Mouse (Mus musculus): ENCODE results near the gene Dctn2. TPM values are rescaled to one million over a fixed set of nuclear protein-coding genes. Genes with fewer than 3 reads are reported as not detected.
"Not testable (repeated sequence)": the region's sequence is repeated elsewhere in the genome, so short reads cannot be mapped to it uniquely, and the experiment has no call there.

The Dctn2 gene
- total RNA-seq, 2 experiments from 2014 or later, result 63.6 to 87.4 TPM

DNA sequence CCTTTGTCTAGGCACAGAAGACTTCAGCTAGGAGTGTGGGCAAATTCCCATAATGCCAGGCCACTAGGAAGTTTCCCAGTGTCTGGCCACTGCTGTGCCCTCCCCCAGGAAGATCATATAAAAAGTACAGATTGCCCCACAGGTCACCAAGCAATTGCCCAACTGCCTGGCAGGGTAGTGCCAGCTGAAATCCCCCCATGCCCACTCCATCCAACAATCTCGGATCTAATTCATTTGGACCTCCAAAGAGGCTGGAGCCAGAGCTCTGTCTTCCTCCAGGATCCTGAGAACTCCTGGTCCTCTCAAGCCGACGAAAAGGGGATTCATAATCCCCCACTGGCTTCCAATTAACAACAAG lies 21.7 kb downstream of the Dctn2 start:
- no peak for ATAC-seq (replicated peaks; ENCODE audit: poor library complexity)

DNA sequence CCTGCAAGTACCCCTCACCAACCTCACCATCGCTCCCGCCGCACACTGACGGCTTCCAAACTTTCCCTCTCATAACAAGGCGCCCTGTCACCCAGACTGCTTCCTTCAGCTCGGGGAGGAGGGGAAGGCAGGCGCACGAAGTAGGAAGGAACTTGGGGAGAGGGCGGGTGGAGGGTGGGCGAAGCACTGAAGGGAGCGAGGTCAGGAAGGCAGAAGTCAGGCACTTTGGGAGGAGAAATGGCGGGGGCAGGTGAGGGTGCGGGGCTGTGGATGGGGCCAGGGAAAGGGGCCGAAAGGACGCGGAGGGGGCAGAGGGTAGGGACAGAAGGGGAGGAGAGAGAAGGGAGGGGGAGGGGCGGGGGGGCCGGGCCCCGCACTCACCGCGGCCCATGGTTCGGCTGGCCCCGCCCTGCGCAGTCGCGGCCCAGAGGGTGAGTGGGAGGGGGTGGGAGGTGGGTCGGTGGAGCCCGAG lies 22.2 kb downstream of the Dctn2 start:
- ATAC-seq (replicated peaks; ENCODE audit: poor library complexity), result no peak

DNA sequence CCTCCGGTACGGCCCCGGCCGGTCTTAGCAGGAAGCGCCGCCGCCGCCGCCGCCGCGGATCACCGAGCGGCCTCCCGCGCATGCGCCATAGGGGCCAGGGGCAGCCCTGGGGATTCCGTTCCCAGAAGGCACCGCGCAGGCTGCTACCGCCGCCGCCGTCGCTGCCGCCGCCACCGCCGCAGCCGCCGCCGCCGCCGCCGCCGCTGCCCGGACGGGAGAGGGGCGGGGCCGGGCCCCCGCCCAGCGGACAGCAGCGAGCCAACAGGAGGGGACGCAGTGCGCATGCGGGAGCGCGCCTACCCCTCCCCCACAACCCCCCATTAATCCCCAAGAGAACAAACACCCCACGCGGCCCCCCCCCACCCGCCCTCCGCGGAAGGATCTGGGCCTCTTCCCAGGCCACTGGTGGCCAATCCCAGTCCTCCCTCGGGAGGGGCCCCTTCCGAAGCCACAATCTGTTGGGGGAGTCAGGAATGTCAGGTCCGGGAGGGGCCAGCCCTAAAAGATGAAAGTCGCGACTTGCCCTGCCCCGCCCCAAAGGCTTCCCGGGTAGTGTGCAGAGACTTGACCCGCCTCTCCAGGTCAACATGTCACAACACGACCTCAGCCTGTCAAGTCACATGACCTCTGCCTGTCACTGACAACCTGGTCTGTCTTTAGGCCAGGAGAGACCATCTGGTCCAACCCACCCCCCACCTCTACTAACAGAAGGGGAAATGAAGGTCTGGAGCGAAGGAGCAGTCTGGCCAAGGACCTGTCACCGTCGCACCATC lies 22.8 kb downstream of the Dctn2 start, which contains the start of gene Mbd6:
Gene Mbd6, minus strand, starts transcription at position 219 of the 773 bp plus-strand sequence.
- peak; percentile 28 for ATAC-seq (replicated peaks; ENCODE audit: poor library complexity)

DNA sequence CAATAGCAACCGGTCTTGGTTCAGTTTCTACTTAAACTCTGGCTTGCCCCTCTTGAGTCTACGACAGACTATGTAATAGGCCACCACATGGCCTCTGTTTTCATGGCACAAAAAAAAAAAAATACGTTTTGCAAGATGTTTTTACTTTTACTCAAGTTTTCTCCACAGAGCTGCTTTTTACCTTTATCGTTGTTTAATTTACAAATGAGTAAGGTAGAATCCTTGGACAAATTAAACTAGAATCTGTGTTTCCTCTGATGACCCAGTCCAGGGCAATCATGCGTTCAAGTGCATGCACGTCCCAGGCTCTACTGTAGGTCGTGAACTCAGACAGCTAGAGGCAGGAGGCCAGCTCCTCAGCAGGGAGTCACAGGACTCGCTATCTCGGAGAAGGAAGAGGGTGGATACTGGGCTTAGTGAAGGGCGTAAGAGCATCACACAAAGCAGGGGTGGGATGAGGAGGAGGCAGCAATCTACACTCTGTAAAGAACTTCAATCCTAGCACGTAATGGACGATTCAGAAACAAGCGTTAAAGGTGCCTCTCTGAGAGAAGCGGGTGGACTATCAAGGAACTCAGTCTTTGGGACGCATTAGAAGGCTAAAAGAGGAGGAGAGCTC lies 23.5 kb downstream of the Dctn2 start:
- ATAC-seq (replicated peaks; ENCODE audit: poor library complexity), result peak; percentile 10

DNA sequence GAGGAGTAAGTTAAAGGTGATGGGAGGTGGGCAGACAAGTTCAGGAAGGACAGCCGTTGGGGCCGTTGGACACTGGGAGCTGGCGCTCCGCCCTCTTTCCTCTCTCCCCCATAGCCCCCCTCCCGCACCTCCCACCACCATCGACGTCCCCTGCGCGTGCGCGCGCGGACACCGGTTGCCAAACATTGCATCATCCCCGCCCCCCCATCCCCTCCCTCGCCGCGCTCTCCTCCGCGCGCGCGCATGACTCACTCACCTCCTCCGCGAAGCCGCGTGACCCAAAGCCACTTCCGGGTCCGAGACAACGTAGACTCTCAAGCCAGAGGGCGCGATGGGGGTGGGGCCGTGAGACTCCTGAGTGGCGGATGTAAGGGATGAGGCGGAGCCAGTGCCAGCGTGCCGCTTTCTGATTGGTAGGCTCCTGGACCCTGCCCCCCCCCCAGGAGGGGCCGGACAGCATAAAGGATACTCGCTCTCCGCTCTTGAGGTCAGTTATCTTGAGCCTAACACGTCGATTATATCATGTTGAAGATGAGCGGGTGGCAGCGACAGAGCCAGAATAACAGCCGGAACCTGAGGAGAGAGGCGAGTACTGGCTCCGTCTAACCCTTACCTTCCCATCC lies 24.2 kb downstream of the Dctn2 start:
- ATAC-seq (replicated peaks; ENCODE audit: poor library complexity), result peak; percentile 60

DNA sequence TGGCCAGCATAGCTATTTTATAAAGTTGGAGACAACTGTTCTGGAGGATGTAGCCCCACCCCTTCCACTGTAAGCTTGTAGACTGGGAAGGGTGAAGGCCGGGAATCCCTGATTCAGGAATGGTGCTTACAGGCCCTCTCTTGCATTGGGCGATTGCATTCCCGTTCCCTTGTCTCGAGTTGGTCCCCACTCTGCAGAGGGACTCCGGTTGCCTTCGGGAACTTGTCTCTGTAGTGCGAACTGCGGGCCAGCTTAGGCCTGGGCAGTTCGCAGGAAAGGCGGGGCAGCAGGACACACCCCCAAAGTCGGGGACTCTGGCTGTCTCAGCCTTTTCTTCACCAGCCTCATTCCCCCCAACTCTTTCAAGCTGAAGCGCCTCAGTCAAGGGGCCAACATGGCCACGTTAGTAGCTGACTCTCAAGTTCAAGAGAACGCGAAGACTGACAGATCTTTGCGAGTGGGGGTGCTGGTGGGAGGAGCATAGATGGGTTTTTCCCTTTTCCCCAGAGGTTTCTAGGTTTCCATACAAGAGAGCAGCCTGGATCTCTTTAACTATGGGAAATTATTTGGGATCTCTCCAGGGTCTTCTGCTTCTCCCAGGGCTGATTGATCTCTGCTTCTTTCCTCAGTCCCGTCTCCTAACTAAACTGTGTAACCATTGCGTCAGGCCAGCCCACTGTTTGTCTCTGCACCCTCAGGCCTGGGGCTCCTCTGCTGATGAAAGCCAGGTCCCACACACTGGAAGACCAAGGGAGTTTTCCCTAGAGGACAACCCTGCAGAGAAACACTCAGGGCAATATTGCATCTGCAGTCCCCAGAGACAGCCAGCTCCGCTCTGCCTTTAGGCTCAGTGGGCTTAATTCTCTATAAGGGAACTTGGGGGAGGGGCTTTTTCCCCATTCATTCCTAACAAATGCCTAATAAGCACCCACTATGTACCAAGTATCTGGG lies 25.0 kb downstream of the Dctn2 start:
- ATAC-seq (replicated peaks; ENCODE audit: poor library complexity), result peak; percentile 5

DNA sequence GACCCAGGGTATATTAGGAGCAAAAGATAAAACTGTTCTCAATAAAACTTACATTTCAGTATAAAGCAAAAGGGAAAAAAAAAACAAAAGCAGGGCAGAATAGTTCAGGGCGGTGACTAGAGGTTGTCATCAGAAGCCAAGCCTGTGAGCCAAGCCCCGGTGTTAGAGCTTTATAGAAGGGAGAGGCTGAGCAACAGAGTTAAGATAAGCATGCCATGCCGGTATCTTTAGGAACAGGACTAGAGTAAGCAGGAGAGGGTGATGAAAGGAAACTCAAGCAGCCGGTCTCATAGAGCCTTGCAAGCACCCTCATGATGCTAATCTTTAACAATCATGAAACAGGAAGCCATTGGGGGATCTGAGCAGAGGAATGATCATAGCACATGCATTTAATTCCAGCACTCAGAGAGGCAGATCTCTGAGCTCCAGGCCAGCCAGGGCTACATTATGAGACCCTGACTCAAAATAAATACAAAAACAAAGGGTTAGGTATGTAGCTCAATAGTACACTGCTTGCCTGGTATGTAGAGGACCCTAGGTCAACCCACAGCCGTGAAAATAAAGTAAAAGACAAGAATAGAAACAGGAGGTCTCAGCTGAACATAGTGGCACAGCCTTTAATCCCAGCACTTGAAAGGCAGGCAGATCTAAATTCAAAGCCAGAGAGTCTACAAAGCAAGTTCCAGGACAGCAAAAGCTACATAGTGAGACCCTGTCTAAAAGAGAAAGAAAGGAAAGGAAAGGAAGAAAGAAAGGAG lies 25.9 kb downstream of the Dctn2 start:
- peak; percentile 25 for ATAC-seq (replicated peaks; ENCODE audit: poor library complexity)

DNA sequence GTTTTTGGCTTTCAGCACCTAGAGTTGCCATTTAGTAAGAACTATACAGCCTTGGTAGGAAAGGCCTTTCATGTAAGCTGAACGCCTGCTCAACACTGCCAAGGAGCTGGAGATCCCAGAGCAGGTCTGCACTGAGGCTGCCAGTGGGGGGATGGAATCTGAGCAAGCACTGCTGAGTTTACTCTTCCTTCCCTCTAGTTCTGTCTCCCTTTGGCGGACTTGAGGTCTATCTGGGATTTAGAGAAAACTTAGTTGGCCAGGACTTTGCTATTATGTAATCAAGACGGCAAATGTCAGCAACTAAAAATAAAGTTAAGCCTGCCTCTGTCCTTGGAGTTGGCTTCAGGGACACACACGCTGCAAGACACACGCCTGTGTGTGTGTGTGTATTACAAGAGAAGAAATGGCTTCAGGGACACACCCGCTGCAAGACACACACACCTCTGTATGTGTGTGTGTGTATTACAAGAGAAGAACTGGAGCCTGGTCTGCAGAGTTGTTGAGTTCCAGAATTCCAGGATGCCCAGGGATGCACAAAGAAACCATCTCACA lies 26.9 kb downstream of the Dctn2 start:
- ATAC-seq (replicated peaks; ENCODE audit: poor library complexity), result no peak

DNA sequence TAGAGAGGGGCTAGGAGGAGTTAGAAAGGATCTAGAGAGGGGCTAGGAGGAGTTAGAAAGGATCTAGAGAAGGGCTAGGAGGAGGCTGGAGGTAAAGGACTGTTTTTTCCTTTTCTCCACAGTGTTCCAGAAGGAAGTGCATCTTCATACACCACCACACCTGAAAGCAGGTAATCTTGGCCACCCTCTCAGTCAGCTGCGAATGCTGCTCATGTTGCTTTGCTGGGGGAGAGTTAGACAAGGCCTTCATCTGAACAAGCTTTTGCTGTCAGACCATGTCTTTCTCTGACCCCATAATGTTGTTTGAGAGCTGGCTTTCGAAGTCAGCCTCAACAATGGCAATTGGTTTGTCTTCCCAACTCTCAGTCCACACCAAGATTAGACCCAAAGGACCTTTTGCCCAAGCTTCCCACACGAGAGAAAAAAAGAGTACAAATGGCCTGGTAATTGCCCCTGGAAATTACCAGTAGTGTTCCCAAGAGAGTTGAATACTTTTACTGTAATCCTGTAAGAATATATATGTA lies 27.5 kb downstream of the Dctn2 start:
- no peak for ATAC-seq (replicated peaks; ENCODE audit: poor library complexity)

DNA sequence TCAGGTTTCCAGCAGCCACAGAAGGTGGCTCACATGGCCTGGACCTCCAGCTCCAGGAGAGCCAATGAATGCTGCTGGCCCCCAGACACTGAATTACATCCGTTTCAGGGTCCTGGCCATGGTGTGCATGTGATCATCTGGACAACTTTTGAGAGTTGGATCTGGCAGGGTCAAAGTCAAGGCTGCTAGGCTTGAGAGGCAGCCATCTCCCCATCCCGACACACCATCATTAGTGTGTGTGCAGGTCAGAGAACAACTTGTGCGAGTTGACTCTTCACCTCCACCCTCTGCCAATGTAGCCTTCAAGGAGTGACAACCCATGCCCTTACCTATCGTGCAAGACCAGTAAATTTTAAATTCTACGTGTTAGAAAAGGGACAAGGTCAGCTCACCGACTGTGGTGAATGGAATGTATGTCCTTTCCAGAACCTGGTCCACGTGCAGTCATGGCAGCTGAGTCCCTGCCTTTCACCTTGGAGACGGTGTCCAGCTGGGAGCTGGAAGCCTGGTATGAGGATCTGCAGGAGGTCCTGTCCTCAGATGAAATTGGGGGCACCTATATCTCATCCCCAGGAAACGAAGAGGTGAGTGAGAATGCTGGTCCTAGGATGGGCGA lies 28.8 kb downstream of the Dctn2 start:
- ATAC-seq (replicated peaks; ENCODE audit: poor library complexity), result no peak

DNA sequence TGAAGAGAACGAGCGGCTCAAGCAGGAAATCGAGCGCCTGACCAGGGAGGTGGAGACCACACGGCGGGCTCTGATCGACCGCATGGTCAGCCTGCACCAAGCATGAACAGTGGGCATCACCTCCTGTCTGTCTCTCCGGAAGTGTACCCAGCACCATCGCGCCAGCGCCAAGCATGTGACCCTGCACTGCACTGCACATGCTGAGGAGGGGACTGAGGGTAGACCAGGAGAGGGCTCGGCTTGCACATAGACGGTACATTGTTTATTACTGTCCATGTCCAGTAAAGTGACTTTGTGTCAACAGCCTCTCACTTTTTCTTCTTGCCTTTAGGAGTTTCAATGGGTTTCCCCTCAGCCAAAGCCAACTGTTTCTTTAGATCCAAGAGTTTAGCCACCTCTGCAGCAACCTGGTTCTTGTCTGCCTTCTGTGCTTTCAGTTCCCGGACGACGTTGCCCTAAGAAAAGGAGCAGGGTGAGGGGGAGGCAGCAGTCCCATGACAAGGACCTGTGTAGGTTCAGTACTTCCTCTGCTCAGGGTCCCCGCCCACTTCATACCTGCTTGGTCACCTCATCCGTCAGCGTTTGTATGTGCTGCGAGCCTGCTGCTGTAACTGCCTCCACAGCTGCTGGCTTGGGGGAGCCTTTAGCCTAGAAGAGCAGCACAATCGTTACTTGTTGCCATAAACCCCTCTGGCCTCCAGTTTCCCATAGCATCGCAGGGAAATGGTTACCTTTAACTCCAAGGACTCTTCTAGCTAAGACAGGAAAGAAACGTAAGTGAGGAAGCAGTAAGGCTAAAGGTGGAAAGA lies 30.0 kb downstream of the Dctn2 start:
- ATAC-seq (replicated peaks; ENCODE audit: poor library complexity), result no peak

DNA sequence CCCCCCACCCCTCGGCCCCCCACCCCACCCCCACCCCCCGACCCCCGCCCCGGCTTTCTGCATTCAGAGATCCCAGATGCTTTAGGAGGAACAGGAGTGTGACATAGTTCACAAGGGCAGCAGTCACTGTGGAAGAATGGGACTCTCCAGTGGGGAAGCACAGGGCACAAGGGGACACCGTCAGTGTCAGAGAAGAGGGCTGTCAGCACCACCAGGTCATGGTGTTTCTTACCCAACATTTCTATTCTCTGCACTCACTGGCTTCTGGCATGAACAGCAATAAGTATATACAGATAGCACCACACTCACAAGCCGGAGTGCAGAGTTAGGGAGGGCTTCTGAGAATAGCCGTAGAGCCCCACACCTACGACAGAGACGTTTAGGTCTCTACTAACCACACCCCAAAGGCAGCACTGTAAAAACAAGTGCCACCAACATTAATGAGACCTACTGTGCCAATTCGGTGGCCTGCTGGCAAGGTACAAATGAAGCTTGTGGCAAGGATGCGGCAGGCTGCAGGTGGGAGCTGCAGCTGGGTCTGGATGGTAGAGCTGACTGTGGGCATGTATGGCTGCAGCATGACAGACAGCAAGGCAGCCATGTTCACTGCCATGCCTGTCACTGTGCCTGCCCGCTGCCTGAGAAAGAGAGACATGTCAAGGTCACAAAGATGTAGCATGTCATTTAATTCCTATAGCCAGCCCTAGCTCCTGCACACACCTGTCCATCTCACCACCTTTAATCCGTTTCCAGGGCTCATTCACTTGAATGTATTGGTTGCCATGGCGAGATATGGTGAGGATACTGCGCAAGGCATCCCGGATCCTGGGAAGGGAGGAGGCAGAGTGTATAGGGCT lies 31.1 kb downstream of the Dctn2 start:
- ATAC-seq (replicated peaks; ENCODE audit: poor library complexity), result no peak

DNA sequence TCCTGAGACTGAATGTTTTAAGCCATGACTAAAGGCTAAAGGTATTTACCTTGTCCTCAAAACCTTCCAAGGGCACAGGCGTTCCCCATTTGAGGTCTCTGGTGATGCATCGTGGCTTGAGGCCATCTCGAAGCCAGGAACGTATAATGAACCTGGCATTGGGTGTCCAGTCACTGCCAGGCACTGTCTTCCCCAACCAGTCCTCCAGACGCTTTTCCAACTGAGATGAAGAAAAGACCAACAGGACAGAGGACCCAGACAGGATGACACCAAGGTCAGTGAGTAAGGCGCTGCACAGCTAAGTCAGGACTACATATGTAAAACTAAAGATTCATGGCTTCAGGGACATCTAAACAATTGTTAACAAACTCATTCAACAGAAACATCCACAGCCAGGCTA lies 34.2 kb downstream of the Dctn2 start:
- ATAC-seq (replicated peaks; ENCODE audit: poor library complexity), result no peak

DNA sequence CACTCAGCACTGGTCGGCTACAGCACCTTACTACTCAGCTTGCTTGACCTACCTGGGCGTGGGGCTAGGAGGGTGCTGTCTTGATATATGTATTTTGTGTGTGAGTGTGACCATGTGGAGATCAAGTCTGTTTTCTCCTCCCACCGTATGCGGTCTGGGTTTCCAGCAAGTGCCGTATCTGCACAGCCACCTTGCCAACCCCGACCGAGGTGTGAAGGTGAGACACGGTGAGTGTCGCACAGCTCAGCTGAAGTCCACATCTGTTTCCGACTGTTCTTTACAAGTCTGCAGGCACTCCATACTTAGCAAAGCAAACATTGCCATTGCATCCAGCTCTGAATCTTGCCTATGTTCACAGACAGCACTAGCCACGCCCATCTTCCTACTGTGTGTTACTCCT lies 37.0 kb downstream of the Dctn2 start:
- no peak for ATAC-seq (replicated peaks; ENCODE audit: poor library complexity)

DNA sequence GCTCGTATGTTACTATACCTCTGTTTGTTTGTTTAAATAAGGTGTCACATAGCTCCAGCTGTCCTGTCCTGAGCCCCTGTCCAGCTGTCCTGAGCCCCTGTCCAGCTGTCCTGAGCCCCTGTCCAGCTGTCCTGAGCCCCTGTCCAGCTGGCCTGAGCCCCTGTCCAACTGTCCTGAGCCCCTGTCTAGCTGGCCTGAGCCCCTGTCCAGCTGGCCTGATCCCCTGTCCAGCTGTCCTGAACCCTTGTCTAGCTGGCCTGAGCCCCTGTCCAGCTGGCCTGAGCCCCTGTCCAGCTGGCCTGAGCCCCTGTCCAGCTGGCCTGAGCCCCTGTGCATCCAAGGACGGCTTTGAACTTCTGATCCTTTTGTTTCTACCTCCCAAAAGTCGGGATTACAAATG lies 43.0 kb downstream of the Dctn2 start:
- ATAC-seq (replicated peaks; ENCODE audit: poor library complexity), result not testable (repeated sequence)

DNA sequence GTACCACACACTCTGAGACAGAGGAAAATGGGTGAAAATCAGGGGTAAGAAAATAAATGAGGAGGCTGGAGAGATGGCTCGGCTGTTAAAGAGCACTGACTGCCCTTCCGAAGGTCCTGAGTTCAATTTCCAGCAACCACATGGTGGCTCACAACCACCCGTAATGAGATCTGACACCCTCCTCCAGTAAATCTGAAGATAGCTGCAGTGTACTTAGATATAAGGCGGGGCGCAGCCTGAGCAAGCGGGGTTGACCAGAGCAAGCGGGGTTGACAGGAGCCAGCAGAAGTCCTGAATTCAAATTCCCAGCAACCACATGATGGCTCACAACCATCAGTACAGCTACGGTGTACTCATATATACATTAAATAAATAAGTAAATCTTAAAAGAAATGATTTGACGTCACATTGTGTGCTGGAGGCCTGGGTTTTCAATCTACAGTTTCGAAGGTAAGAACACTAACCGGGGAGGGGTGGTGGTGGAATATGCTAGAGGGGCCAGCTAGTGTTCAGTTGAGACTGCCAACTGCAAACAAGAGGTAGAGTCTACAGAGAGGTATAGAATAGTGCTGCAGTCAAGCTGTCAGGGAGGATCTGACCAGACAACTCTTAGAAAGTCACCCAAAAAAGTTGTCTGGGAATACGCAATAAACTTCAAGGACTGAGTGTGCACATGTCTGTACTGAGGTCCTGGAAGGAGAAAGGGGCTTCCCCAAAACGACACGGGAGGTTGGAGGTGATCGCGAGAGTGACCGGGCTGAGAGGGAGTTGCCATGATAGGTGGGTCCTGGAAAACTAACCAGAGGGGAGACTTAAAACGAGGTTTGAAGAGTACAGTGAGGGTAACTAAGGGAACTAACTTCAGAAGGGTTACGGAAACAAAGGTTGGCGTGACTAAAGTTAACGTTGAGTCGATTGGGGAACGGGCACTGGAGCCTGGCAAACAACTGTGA lies 44.6 kb downstream of the Dctn2 start:
- peak; percentile 62 for ATAC-seq (replicated peaks; ENCODE audit: poor library complexity)
